Mouse (Mus musculus): Measurements from ENCODE around the gene Pde4a. TPM values are rescaled to one million over a fixed set of nuclear protein-coding genes. Genes with fewer than 3 reads are reported as not detected.

The Pde4a gene
- total and polyA plus RNA-seq, 3 experiments = 1.7 to 7.6 (median 4.8) TPM

GRCm38 (mm10) chr9:21216050-21216841 lies 50.7 kb downstream of the Pde4a start:
- in situ Hi-C loops (cut with MboI; ENCODE audit: low pct_ligation_motif_present, low pct_unique_long_range_greater_than_20kb, low sequenced_read_pairs) = no loop called here
- Histone ChIP-seq H3K4me3 (replicated peaks in 1 of 3; ENCODE audit: low read depth in 2 of 3, low read length in 2 of 3, poor library complexity in 1 of 3) (no peak overlapping the region), H3K27me3 (replicated peaks) (peaks cover 2% of the 10 kb centered on the region), H3K27ac (ENCODE audit: insufficient read depth, low read depth) (no peak overlapping the region), H3K9ac (ENCODE audit: insufficient read depth, low read depth) (no peak overlapping the region), H3K36me3 (replicated peaks in 1 of 2; ENCODE audit: control insufficient read depth in 1 of 2, insufficient read depth in 1 of 2, low read length in 1 of 2) (peaks cover 14 to 20% of the 10 kb centered on the region in 2 experiments), H3K9me3 (replicated peaks; ENCODE audit: low read length) (no peaks in the 10 kb centered on the region), H3K4me1 (ENCODE audit: control insufficient read depth in 1 of 2, insufficient read depth in 2 of 2) (peaks cover 2 to 27% of the 10 kb centered on the region in 2 experiments; a peak in 2 of 4 replicates), H3K79me2 (replicated peaks; ENCODE audit: control insufficient read depth, extremely low read depth, insufficient read depth, poor library complexity, severe bottlenecking) (no peaks in the 10 kb centered on the region), H3K4me2 (ENCODE audit: insufficient read depth, low read depth, poor library complexity, severe bottlenecking) (no peak overlapping the region)
- DNase-seq (ENCODE audit: extremely low read depth) = no peak
- TF ChIP-seq RCOR1 (conservative IDR thresholded peaks at IDR 0.05; ENCODE audit: low read depth, low read length) = no peak
- dilution Hi-C loops (cut with MboI; ENCODE audit: extremely low pct_ligation_motif_present, extremely low pct_unique_long_range_greater_than_20kb, low sequenced_read_pairs) = no loop called here

GRCm38 (mm10) chr9:21219820-21220219 lies 54.3 kb downstream of the Pde4a start:
- no peaks in the 10 kb centered on the region for H3K79me2 ChIP-seq (replicated peaks; ENCODE audit: control insufficient read depth, extremely low read depth, insufficient read depth, poor library complexity, severe bottlenecking)
- H3K27me3 ChIP-seq (replicated peaks) = peaks cover 2% of the 10 kb centered on the region
- peaks cover 10% of the 10 kb centered on the region for H3K9me3 ChIP-seq (replicated peaks; ENCODE audit: low read length)
- no peak overlapping the region for H3K9ac ChIP-seq (ENCODE audit: insufficient read depth, low read depth)
- H3K4me3 ChIP-seq (replicated peaks in 1 of 3; ENCODE audit: low read depth in 2 of 3, low read length in 2 of 3, poor library complexity in 1 of 3) = no peak overlapping the region
- no peaks in the 10 kb centered on the region for H3K36me3 ChIP-seq (replicated peaks in 1 of 2; ENCODE audit: control insufficient read depth in 1 of 2, insufficient read depth in 1 of 2, low read length in 1 of 2)
- no peak overlapping the region for H3K4me2 ChIP-seq (ENCODE audit: insufficient read depth, low read depth, poor library complexity, severe bottlenecking)
- dilution Hi-C loops (cut with MboI; ENCODE audit: extremely low pct_ligation_motif_present, extremely low pct_unique_long_range_greater_than_20kb, low sequenced_read_pairs) = no loop called here
- in situ Hi-C loops (cut with MboI; ENCODE audit: low pct_ligation_motif_present, low pct_unique_long_range_greater_than_20kb, low sequenced_read_pairs) = loop anchor here (5.0 to 10.0 kb wide), 2 partner anchors 63 to 195 kb away; partner anchors contain the start of gene Qtrt1
- no peak for TF ChIP-seq HCFC1 (IDR thresholded peaks at IDR 0.05; ENCODE audit: low read depth, low read length)
- peak; percentile 42 for DNase-seq (ENCODE audit: extremely low read depth)
- no peak overlapping the region for H3K27ac ChIP-seq (ENCODE audit: insufficient read depth, low read depth)
- H3K4me1 ChIP-seq (ENCODE audit: control insufficient read depth in 1 of 2, insufficient read depth in 2 of 2) = peaks cover 2 to 12% of the 10 kb centered on the region in 2 experiments; a peak in 2 of 4 replicates

- in situ Hi-C loops (cut with MboI; ENCODE audit: low pct_ligation_motif_present, low pct_unique_long_range_greater_than_20kb, low sequenced_read_pairs) (loop anchor here (5.0 to 10.0 kb wide), 2 partner anchors 63 to 194 kb away; partner anchors contain the start of gene Qtrt1), dilution Hi-C loops (cut with MboI; ENCODE audit: extremely low pct_ligation_motif_present, extremely low pct_unique_long_range_greater_than_20kb, low sequenced_read_pairs) (no loop called here)
- H3K4me2 ChIP-seq (ENCODE audit: insufficient read depth, low read depth, poor library complexity, severe bottlenecking) = peak overlapping the region; percentile 76
- H3K27me3 ChIP-seq (replicated peaks) = peaks cover 2% of the 10 kb centered on the region
- peak overlapping the region; percentile 34 to 57 (median 45) for H3K4me3 ChIP-seq (replicated peaks in 1 of 3; ENCODE audit: low read depth in 2 of 3, low read length in 2 of 3, poor library complexity in 1 of 3)
- no peaks in the 10 kb centered on the region for H3K79me2 ChIP-seq (replicated peaks; ENCODE audit: control insufficient read depth, extremely low read depth, insufficient read depth, poor library complexity, severe bottlenecking)
- peaks cover 10% of the 10 kb centered on the region for H3K9me3 ChIP-seq (replicated peaks; ENCODE audit: low read length)
- no peaks in the 10 kb centered on the region for H3K36me3 ChIP-seq (replicated peaks in 1 of 2; ENCODE audit: control insufficient read depth in 1 of 2, insufficient read depth in 1 of 2, low read length in 1 of 2)
- DNase-seq (ENCODE audit: extremely low read depth) = peak; percentile 97
- peaks cover 2 to 21% of the 10 kb centered on the region in 2 experiments; a peak in 2 of 4 replicates for H3K4me1 ChIP-seq (ENCODE audit: control insufficient read depth in 1 of 2, insufficient read depth in 2 of 2)
- peak overlapping the region; percentile 19; the same call in 1 of the 2 replicates for H3K27ac ChIP-seq (ENCODE audit: insufficient read depth, low read depth)
- H3K9ac ChIP-seq (ENCODE audit: insufficient read depth, low read depth) = peak overlapping the region; percentile 38
- 0 out of 2 replicates have a peak, but pooled peaks have one; percentile 9 for TF ChIP-seq ZNF384 (IDR thresholded peaks at IDR 0.05; ENCODE audit: low read depth, low read length)
- peak; percentile 89 to 99 for TF ChIP-seq CTCF (conservative IDR thresholded peaks at IDR 0.05 in 1 of 2, IDR thresholded peaks at IDR 0.05 in 1 of 2; ENCODE audit: low read depth in 2 of 2, low read length in 2 of 2)
- TF ChIP-seq IRF4 (IDR thresholded peaks at IDR 0.05; ENCODE audit: low read depth, low read length) = peak; percentile 63
- no peak for TF ChIP-seq ZKSCAN1 (IDR thresholded peaks at IDR 0.05; ENCODE audit: borderline replicate concordance, low read depth, low read length)
- TF ChIP-seq KAT2A (IDR thresholded peaks at IDR 0.05; ENCODE audit: insufficient replicate concordance, low read length) = 0 out of 2 replicates have a peak, but pooled peaks have one; percentile 38
- TF ChIP-seq MAX (IDR thresholded peaks at IDR 0.05; ENCODE audit: low read length) = peak; percentile 66; the same call in 1 of the 2 replicates
- peak; percentile 86 for TF ChIP-seq ELF1 (IDR thresholded peaks at IDR 0.05; ENCODE audit: low read depth, low read length)
- TF ChIP-seq GABPA (IDR thresholded peaks at IDR 0.05; ENCODE audit: insufficient replicate concordance, low read depth, low read length) = no peak
- 0 out of 2 replicates have a peak, but pooled peaks have one; percentile 52 for TF ChIP-seq ZMIZ1 (IDR thresholded peaks at IDR 0.05; ENCODE audit: low read depth, low read length)
- 0 out of 2 replicates have a peak, but pooled peaks have one; percentile 50 for TF ChIP-seq MYC (IDR thresholded peaks at IDR 0.05; ENCODE audit: low read depth, low read length)
- no peak for TF ChIP-seq CHD1 (IDR thresholded peaks at IDR 0.05; ENCODE audit: low read depth, low read length)
- TF ChIP-seq ZC3H11A (IDR thresholded peaks at IDR 0.05; ENCODE audit: low read depth, low read length) = peak; percentile 54
- no peak for TF ChIP-seq MAZ (IDR thresholded peaks at IDR 0.05; ENCODE audit: low read depth, low read length)
- TF ChIP-seq MXI1 (IDR thresholded peaks at IDR 0.05; ENCODE audit: low read depth, low read length) = peak; percentile 70; the same call in 1 of the 2 replicates
- peak; percentile 72; the same call in 1 of the 2 replicates for TF ChIP-seq TCF12 (IDR thresholded peaks at IDR 0.05; ENCODE audit: low read depth, low read length)
- TF ChIP-seq HCFC1 (IDR thresholded peaks at IDR 0.05; ENCODE audit: low read depth, low read length) = peak; percentile 39
- peak; percentile 49 for TF ChIP-seq POLR2A (IDR thresholded peaks at IDR 0.05; ENCODE audit: low read depth, low read length)
- peak; percentile 85; the same call in 1 of the 2 replicates for TF ChIP-seq E2F4 (IDR thresholded peaks at IDR 0.05; ENCODE audit: insufficient replicate concordance, low read depth, low read length)
- TF ChIP-seq TBP (conservative IDR thresholded peaks at IDR 0.05; ENCODE audit: low read depth, low read length) = peak; percentile 63
These were observed 55.2 kb downstream of the Pde4a start for GRCm38 (mm10) chr9:21220490-21221382.

Data from CH12.LX (cell line).